Mouse (Mus musculus) heart, adult 2 months (tissue): ENCODE results near the gene Nemf. TPM values are rescaled to one million over a fixed set of nuclear protein-coding genes. Genes with fewer than 3 reads are reported as not detected.
A peak's percentile ranks its signal among the peaks of the same experiment; 100 is the strongest.

Source experiments
- DNase-seq, 2 experiments: peaks; one replicate each; pipeline ENCODE4 v3.0.0; 2021
- H3K27ac ChIP-seq: fragments of 200-600 bp; 2 replicates; pipeline ENCODE4 v1.8.1; 2022
- H3K27me3 ChIP-seq: fragments of 200-500 bp; 2 replicates; pipeline ENCODE4 v1.6.1; 2012; ENCODE audit warnings: mild to moderate bottlenecking, low read length, inconsistent platforms, mixed read lengths; ENCODE audit not compliant: control insufficient read depth, insufficient read depth
- H3K36me3 ChIP-seq: fragments of 200-500 bp; 2 replicates; pipeline ENCODE4 v1.6.1; 2012; ENCODE audit warnings: low read length, inconsistent platforms; ENCODE audit not compliant: control insufficient read depth, insufficient read depth
- H3K4me1 ChIP-seq: fragments of 200-500 bp; 2 replicates; pipeline ENCODE4 v1.6.1; 2011; ENCODE audit warnings: low read length; ENCODE audit not compliant: control insufficient read depth, insufficient read depth
- H3K4me3 ChIP-seq: fragments of 200-600 bp; 2 replicates; pipeline ENCODE4 v1.8.1; 2022
- H3K79me2 ChIP-seq: fragments of 200-500 bp; replicated peaks from 2 replicates; pipeline ENCODE4 v1.6.1; 2012; ENCODE audit warnings: mild to moderate bottlenecking, inconsistent platforms, low read length, moderate library complexity, mixed read lengths; ENCODE audit not compliant: control insufficient read depth, insufficient read depth
- H3K9ac ChIP-seq: fragments of 200-500 bp; 2 replicates; pipeline ENCODE4 v1.6.1; 2012; ENCODE audit warnings: low read depth, mild to moderate bottlenecking, control low read depth, inconsistent platforms, low read length, mixed read lengths
- CTCF ChIP-seq: fragments of 200-600 bp; IDR thresholded peaks from 2 replicates; pipeline ENCODE4 v1.8.1; 2022; ENCODE audit warnings: antibody characterized with exemption, mild to moderate bottlenecking, moderate library complexity
- EP300 ChIP-seq: fragments of 200-500 bp; IDR thresholded peaks from 2 replicates; pipeline ENCODE4 v1.6.1; 2011; ENCODE audit warnings: low read depth, low read length, control low read depth; ENCODE audit not compliant: insufficient read depth
- POLR2A ChIP-seq: fragments of 200-500 bp; IDR thresholded peaks from 2 replicates; pipeline ENCODE4 v1.6.1; 2011; ENCODE audit warnings: mild to moderate bottlenecking, low read depth, low read length, control low read depth; ENCODE audit not compliant: insufficient read depth
- WGBS: fragments of 180-500 bp; shearing (Covaris S2); methylation state at CpG from one replicate; pipeline ENCODE4 v1.1.7; 2018; 5-methylcytosine and 5-hydroxymethylcytosine counted together
- intact Hi-C: fragments of 180-260 bp; cut with DNase I; formaldehyde crosslinking; loops from one replicate; pipeline ENCODE4 v1.15.1; 2025
- long read RNA-seq: library from polyadenylated mRNA; stranded (forward); transcript quantifications from one replicate; pipeline ENCODE4 v2.0.0, GENCODE M21; 2021
- polyA plus RNA-seq: library from polyadenylated mRNA; depleted of rRNA; stranded (reverse); fragments of >200 nt; gene quantifications from 2 replicates; pipeline ENCODE4 v1.2.3, GENCODE M21; 2012; rRNA removed
- total RNA-seq, 2 experiments: library from RNA; stranded (reverse); gene quantifications; 2 replicates each; pipeline ENCODE4 v1.2.3; 2021

The Nemf gene
- total RNA-seq: 10 to 100 TPM; 21.9 to 22.7 TPM
- 3.8 and 10.5 TPM in 2 replicates for polyA plus RNA-seq
- long read RNA-seq, full-length matches to known transcripts: 17 of 33 reads
- long read RNA-seq, partial matches to known transcripts: 5 of 33 reads
- long read RNA-seq, other reads (novel, unspliced or antisense): 11 of 33 reads

DNA sequence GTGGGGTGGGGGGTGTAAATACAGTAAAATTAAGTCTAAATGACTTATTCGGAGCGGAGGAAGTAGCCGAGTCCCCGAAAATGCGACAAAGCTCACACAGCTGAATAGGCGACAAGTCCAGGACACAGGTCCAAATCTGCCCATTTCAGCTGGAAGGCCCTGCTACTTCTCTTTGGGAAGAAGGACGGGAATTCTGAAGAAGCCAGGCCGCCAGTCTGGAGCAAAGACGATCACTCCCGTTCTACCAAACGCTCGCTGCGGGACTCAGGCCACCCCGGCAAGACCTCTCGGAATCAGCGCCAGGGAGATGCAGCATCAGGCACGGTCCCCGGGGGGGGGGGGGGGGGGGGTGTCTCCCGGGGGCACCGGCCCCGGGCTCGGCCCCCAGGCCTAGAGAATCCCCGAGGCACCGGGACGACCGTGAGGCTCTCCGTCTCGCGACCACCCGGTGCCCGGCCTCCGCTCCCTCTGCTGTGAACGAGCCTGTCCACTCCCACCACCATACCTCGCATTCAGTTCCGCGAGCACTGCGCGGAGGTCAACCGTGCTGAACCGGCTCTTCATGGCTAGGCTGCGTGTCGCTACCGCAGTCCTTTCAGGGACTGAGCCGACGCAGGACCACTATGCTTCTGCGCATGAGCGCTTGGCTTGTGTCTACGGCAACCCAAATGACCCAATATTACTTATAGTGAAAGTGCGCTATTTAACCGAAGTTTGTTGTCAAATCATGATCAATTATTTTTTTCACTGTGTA, at the start of gene Nemf:
TSS of gene Nemf (minus strand) at position 620 of the 754 bp plus-strand sequence.
- Histone ChIP-seq H3K36me3 (peaks cover 10% of the 10 kb centered on the region), H3K4me3 (peak within 1 kb of the TSS; percentile 99), H3K79me2 (no peaks in the 10 kb centered on the region), H3K9ac (peak within 1 kb of the TSS; percentile 96), H3K4me1 (peaks cover 2% of the 10 kb centered on the region), H3K27ac (peak within 1 kb of the TSS; percentile 83), H3K27me3 (no peaks in the 10 kb centered on the region)
- under 1% methylated on average over 50 of the region's 50 CpGs for WGBS
- peak; percentile 90 for DNase-seq
- peak; percentile 97 for TF ChIP-seq POLR2A
- peak; percentile 65; the same call in 1 of the 2 replicates for TF ChIP-seq EP300
- no peak for TF ChIP-seq CTCF
- intact Hi-C loops: no loop called here

DNA sequence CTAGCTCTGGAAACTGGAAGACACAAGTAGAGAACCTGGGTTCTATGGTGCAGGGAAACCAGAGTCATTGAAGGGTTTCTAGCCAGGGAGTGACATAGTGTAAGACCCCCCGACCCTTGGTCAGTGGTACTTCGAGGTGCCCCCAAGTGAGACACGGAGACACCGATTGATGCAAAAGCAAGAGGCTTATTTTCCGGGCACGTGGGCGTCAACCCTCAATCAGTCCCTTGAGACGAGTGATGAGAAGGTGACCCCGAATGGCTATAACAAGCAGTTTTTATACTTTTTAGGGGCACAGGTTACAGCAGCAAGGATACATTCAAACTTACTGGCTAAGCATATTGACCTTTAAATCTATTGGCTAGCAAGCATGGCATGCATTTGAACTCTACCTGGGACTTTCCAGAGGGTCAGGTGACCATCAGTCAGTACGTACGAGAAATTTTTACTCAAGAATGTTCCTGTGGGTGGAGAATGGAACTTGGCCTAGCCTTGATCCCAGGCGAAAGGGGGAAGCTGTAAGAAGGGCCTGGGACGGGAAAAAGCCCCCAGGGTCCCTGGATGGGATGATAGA, 45.7 kb upstream of the Nemf start:
- WGBS: 93% methylated on average over 13 of the region's 13 CpGs
- no peaks in the 10 kb centered on the region for H3K36me3 ChIP-seq
- no peak overlapping the region for H3K27ac ChIP-seq
- H3K27me3 ChIP-seq: no peaks in the 10 kb centered on the region
- no peak overlapping the region for H3K4me3 ChIP-seq
- intact Hi-C loops: no loop called here
- no peaks in the 10 kb centered on the region; the same call in 1 of the 2 replicates for H3K4me1 ChIP-seq
- no peak for DNase-seq
- H3K79me2 ChIP-seq: no peaks in the 10 kb centered on the region
- no peak overlapping the region for H3K9ac ChIP-seq
- TF ChIP-seq CTCF (no peak), POLR2A (no peak), EP300 (no peak)

DNA sequence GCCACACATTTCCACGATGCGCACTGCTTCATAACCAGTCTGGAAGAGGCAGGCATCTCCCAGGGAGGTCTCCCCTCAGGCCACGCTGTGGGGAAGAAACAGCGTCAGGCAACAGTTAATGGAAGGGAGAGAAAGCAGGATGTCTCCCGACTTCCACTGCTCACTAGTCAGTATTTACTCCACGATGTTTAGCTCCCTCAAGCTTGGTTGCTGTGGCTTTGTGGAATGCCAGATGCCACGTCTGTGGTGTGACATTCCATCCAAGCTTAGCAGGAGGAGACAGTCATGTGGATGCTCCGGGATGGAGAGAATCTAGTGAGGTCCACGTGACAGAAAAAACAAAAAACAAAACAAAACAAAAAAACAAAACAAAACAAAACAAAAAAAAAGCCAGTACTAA, 45.1 kb upstream of the Nemf start:
- no peaks in the 10 kb centered on the region for H3K36me3 ChIP-seq
- WGBS: 55% methylated on average over 9 of the region's 9 CpGs
- H3K4me1 ChIP-seq: no peaks in the 10 kb centered on the region; the same call in 1 of the 2 replicates
- intact Hi-C loops: no loop called here
- TF ChIP-seq EP300 (no peak), POLR2A (no peak), CTCF (no peak)
- no peak overlapping the region for H3K27ac ChIP-seq
- DNase-seq: no peak
- H3K79me2 ChIP-seq: no peaks in the 10 kb centered on the region
- H3K4me3 ChIP-seq: no peak overlapping the region
- H3K9ac ChIP-seq: no peak overlapping the region
- no peaks in the 10 kb centered on the region for H3K27me3 ChIP-seq

DNA sequence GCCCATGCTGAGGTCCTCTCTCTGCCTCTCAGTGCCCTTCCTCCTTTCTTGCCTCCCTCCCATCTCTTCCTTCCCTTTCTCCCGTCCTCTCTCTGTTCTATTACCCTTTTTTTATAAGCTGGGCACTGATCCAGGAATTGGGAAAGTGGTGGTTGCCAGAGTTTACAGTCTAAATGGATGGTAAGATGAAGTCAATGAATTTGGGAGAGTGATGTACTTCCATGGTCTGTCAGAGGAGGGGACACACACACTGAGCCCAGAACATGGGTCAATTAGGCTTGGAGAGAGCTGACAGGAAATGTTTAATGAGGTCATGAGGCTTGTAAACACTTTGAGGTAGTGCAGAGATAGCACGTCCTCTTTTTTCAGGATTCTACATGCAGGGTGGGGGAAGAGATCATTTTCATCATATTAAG, 43.9 kb upstream of the Nemf start:
- intact Hi-C loops: no loop called here

DNA sequence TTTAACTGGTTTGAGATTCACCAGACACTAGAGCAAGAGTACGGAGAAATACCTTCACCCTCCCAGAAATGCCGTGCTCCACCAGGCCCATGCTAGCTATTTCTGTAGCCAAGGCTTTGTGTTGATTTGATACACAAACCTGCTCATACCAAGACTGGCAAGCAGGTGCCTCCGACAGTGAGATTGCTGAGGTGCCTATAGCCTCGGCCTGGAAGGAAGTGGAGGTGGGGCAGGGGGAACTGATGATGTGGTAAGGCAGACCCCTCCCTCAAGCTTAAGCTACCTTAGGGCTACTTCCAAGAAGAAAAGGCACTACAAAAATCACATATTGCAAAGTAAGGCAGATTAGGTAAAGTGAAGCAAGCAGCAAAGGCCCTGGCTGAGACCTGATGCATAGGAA, 43.4 kb upstream of the Nemf start:
- intact Hi-C loops: no loop called here
- Histone ChIP-seq H3K4me1 (no peaks in the 10 kb centered on the region; the same call in 1 of the 2 replicates), H3K4me3 (no peak overlapping the region), H3K36me3 (no peaks in the 10 kb centered on the region), H3K9ac (no peak overlapping the region), H3K27ac (no peak overlapping the region), H3K79me2 (no peaks in the 10 kb centered on the region), H3K27me3 (no peaks in the 10 kb centered on the region)
- no peak for TF ChIP-seq EP300
- TF ChIP-seq CTCF: no peak
- no peak for TF ChIP-seq POLR2A
- DNase-seq: no peak
- WGBS: 84% methylated on average over 4 of the region's 4 CpGs

More for the DNA sequence above, 43.9 kb upstream of the Nemf start:
- Histone ChIP-seq H3K27me3 (no peaks in the 10 kb centered on the region), H3K79me2 (no peaks in the 10 kb centered on the region), H3K36me3 (no peaks in the 10 kb centered on the region), H3K4me3 (no peak overlapping the region), H3K9ac (no peak overlapping the region), H3K4me1 (no peaks in the 10 kb centered on the region; the same call in 1 of the 2 replicates), H3K27ac (no peak overlapping the region)
- no peak for DNase-seq
- TF ChIP-seq CTCF (no peak), EP300 (no peak)
- WGBS: 19% methylated on average over 2 of the region's 2 CpGs

DNA sequence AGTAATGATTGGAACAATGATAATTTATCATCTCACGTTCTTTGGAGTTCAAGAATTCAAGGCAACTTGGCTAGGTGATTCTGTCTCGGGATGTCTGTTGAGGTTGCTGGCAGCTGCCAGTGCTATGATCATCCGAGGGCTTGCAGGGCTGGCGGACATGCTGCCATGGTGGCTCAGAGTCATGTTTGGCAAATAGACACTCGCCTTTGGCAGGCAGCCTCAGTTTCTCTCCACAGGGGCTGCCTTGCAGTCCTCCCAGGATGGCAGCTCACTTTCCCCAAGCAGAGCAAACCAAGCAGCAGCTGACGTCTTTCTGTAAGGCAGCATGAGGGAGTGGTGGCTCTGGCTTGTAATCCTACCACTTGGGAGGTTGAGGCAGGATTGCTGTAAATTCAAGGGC, 37.5 kb upstream of the Nemf start:
- Histone ChIP-seq H3K4me3 (no peak overlapping the region), H3K36me3 (no peaks in the 10 kb centered on the region), H3K9ac (no peak overlapping the region), H3K27me3 (no peaks in the 10 kb centered on the region), H3K4me1 (no peaks in the 10 kb centered on the region), H3K79me2 (no peaks in the 10 kb centered on the region), H3K27ac (no peak overlapping the region)
- 87% methylated on average over 6 of the region's 6 CpGs for WGBS
- no peak for TF ChIP-seq EP300
- TF ChIP-seq POLR2A: no peak
- no peak for TF ChIP-seq CTCF
- intact Hi-C loops: no loop called here
- no peak for DNase-seq
